Mouse (Mus musculus) liver, embryonic 11.5 days (tissue): ENCODE measurements around the gene Gabarapl2. TPM values are rescaled to one million over a fixed set of nuclear protein-coding genes. Genes with fewer than 3 reads are reported as not detected.
"Not testable (repeated sequence)": the region's sequence is repeated elsewhere in the genome, so short reads cannot be mapped to it uniquely, and the experiment has no call there.

Experiments
- ATAC-seq: fragments of 200-750 bp; cut with Nextera tagmentation; replicated peaks from 2 replicates; pipeline ENCODE4 v1.8.0; 2017; ENCODE audit warnings: moderate number of reproducible peaks, mild to moderate bottlenecking, moderate TSS enrichment, moderate library complexity; ENCODE audit not compliant: low FRiP score
- DNase-seq: peaks from one replicate; pipeline ENCODE4 v3.0.0-alpha.2; 2017; ENCODE audit warnings: low spot score
- H3K27ac ChIP-seq: fragments of 300-500 bp; sonication (generic); 2 replicates; pipeline ENCODE4 v1.5.1; 2014; ENCODE audit warnings: mild to moderate bottlenecking, low read depth, low read length, control low read depth
- H3K27me3 ChIP-seq: fragments of 300-500 bp; sonication (generic); replicated peaks from 2 replicates; pipeline ENCODE4 v1.6.1; 2014; ENCODE audit warnings: low read length, mixed read lengths; ENCODE audit not compliant: control insufficient read depth, insufficient read depth
- H3K36me3 ChIP-seq: fragments of 300-500 bp; sonication (generic); 2 replicates; pipeline ENCODE4 v1.6.1; 2014; ENCODE audit warnings: mild to moderate bottlenecking, low read length, moderate library complexity, mixed read lengths; ENCODE audit not compliant: control insufficient read depth, insufficient read depth
- H3K4me1 ChIP-seq: fragments of 300-500 bp; sonication (generic); replicated peaks from 2 replicates; pipeline ENCODE4 v1.6.1; 2014; ENCODE audit warnings: low read length, mixed read lengths; ENCODE audit not compliant: control insufficient read depth, insufficient read depth
- H3K4me2 ChIP-seq: fragments of 300-500 bp; sonication (generic); 2 replicates; pipeline ENCODE4 v1.6.1; 2014; ENCODE audit warnings: mild to moderate bottlenecking, control low read depth, moderate library complexity
- H3K4me3 ChIP-seq: fragments of 300-500 bp; sonication (generic); 2 replicates; pipeline ENCODE4 v1.5.1; 2014; ENCODE audit warnings: low read depth, low read length, control low read depth
- H3K9ac ChIP-seq: fragments of 300-500 bp; sonication (generic); 2 replicates; pipeline ENCODE4 v1.6.1; 2014; ENCODE audit warnings: low read depth, low read length, control low read depth
- H3K9me3 ChIP-seq: fragments of 300-500 bp; sonication (generic); 2 replicates; pipeline ENCODE4 v1.6.1; 2016; ENCODE audit warnings: low read length, inconsistent platforms, mixed read lengths; ENCODE audit not compliant: control insufficient read depth
- WGBS: fragments of 180-500 bp; shearing (Covaris S2); extraction: QIAGEN DNeasy Blood & Tissue Kit; methylation state at CpG from one replicate; pipeline ENCODE4 v1.1.7; 2014; 5-methylcytosine and 5-hydroxymethylcytosine counted together
- polyA plus RNA-seq: library from polyadenylated mRNA; unstranded; fragments of >200 nt; fragmentation: Nextera tagmentation; extraction: Ambion mirVana; gene quantifications from 2 replicates; pipeline ENCODE4 v1.2.1, GENCODE M21; 2014

Gabarapl2 gene
- polyA plus RNA-seq, 1 experiment from 2014 or later, result 136 TPM

- Histone ChIP-seq H3K9me3 (no peaks in the 10 kb centered on the region), H3K4me2 (no peak overlapping the region), H3K36me3 (no peaks in the 10 kb centered on the region), H3K9ac (no peak overlapping the region), H3K4me3 (no peak overlapping the region), H3K27me3 (no peaks in the 10 kb centered on the region), H3K4me1 (peaks cover 17% of the 10 kb centered on the region), H3K27ac (no peak overlapping the region)
- ATAC-seq, result no peak
- WGBS, result 83% methylated on average over 16 of the region's 16 CpGs
- DNase-seq, result no peak
Measured at GRCm38 (mm10) chr8:111931721-111932120, 8.8 kb upstream of the Gabarapl2 start.

GRCm38 (mm10) chr8:111932580-111933336 lies 7.7 kb upstream of the Gabarapl2 start:
- Histone ChIP-seq H3K4me2 (peak overlapping the region; percentile 98), H3K9me3 (no peaks in the 10 kb centered on the region), H3K4me3 (peak overlapping the region; percentile 78), H3K4me1 (peaks cover 17% of the 10 kb centered on the region), H3K9ac (peak overlapping the region; percentile 74), H3K36me3 (no peaks in the 10 kb centered on the region), H3K27me3 (no peaks in the 10 kb centered on the region), H3K27ac (peak overlapping the region; percentile 54)
- ATAC-seq, result peak; percentile 46
- DNase-seq, result peak; percentile 51
- WGBS, result 38% methylated on average over 19 of the region's 19 CpGs

GRCm38 (mm10) chr8:111933348-111934076 lies 7.0 kb upstream of the Gabarapl2 start, which contains the start of gene Tmem231:
Gene Tmem231 (minus strand): TSS chr8:111933881.
- Histone ChIP-seq H3K4me1 (peaks cover 17% of the 10 kb centered on the region), H3K9me3 (no peaks in the 10 kb centered on the region), H3K36me3 (no peaks in the 10 kb centered on the region), H3K27ac (peak within 1 kb of the TSS; percentile 54), H3K27me3 (no peaks in the 10 kb centered on the region), H3K4me3 (peak within 1 kb of the TSS; percentile 78), H3K4me2 (peak within 1 kb of the TSS; percentile 98), H3K9ac (peak within 1 kb of the TSS; percentile 74)
- WGBS, result 2% methylated on average over 53 of the region's 53 CpGs
- ATAC-seq (peak; percentile 97), DNase-seq (peak; percentile 81)

- no peak overlapping the region for H3K27ac ChIP-seq
- no peaks in the 10 kb centered on the region for H3K9me3 ChIP-seq
- no peaks in the 10 kb centered on the region for H3K36me3 ChIP-seq
- no peak for ATAC-seq
- H3K4me3 ChIP-seq, result no peak overlapping the region
- DNase-seq, result no peak
- peak overlapping the region; percentile 98; the same call in 1 of the 2 replicates for H3K4me2 ChIP-seq
- H3K9ac ChIP-seq, result no peak overlapping the region
- H3K4me1 ChIP-seq, result peaks cover 17% of the 10 kb centered on the region
- no peaks in the 10 kb centered on the region for H3K27me3 ChIP-seq
- 83% methylated on average over 2 of the region's 2 CpGs for WGBS
Measured at GRCm38 (mm10) chr8:111934201-111934600, 6.3 kb upstream of the Gabarapl2 start.

- H3K4me3 ChIP-seq, result no peak overlapping the region
- no peak overlapping the region for H3K9ac ChIP-seq
- no peak overlapping the region for H3K27ac ChIP-seq
- ATAC-seq, result no peak
- 65% methylated on average over 3 of the region's 3 CpGs for WGBS
- H3K4me2 ChIP-seq, result no peak overlapping the region
- H3K9me3 ChIP-seq, result no peaks in the 10 kb centered on the region
- no peaks in the 10 kb centered on the region for H3K36me3 ChIP-seq
- H3K27me3 ChIP-seq, result no peaks in the 10 kb centered on the region
- no peak for DNase-seq
- peaks cover 23% of the 10 kb centered on the region for H3K4me1 ChIP-seq
Measured at GRCm38 (mm10) chr8:111937184-111937583, 3.3 kb upstream of the Gabarapl2 start.

- not testable (repeated sequence) for H3K4me2 ChIP-seq, H3K27ac ChIP-seq, H3K36me3 ChIP-seq, H3K4me3 ChIP-seq, DNase-seq, H3K9ac ChIP-seq, ATAC-seq, H3K9me3 ChIP-seq, H3K27me3 ChIP-seq
- 84% methylated on average over 8 of the region's 9 CpGs for WGBS
- H3K4me1 ChIP-seq, result peaks cover 13% of the 10 kb centered on the region
Measured at GRCm38 (mm10) chr8:111938076-111938985, 2.2 kb upstream of the Gabarapl2 start.

- 9% methylated on average over 10 of the region's 10 CpGs for WGBS
- peak overlapping the region; percentile 73 for H3K27ac ChIP-seq
- peaks cover 2% of the 10 kb centered on the region; the same call in 1 of the 2 replicates for H3K36me3 ChIP-seq
- DNase-seq, result peak; percentile 61
- peak overlapping the region; percentile 92 for H3K9ac ChIP-seq
- H3K4me1 ChIP-seq, result peaks cover 13% of the 10 kb centered on the region
- H3K9me3 ChIP-seq, result no peaks in the 10 kb centered on the region
- ATAC-seq, result peak; percentile 82
- peak overlapping the region; percentile 95 for H3K4me2 ChIP-seq
- peak overlapping the region; percentile 99 for H3K4me3 ChIP-seq
- no peaks in the 10 kb centered on the region for H3K27me3 ChIP-seq
Measured at GRCm38 (mm10) chr8:111939516-111940142, 874 bp upstream of the Gabarapl2 start.

- Histone ChIP-seq H3K4me3 (peak overlapping the region; percentile 99), H3K27ac (peak overlapping the region; percentile 73; the same call in 1 of the 2 replicates), H3K4me2 (peak overlapping the region; percentile 95), H3K27me3 (no peaks in the 10 kb centered on the region), H3K9me3 (no peaks in the 10 kb centered on the region), H3K9ac (peak overlapping the region; percentile 92), H3K36me3 (peaks cover 8% of the 10 kb centered on the region; the same call in 1 of the 2 replicates), H3K4me1 (peaks cover 13% of the 10 kb centered on the region)
- WGBS, result under 1% methylated on average over 23 of the region's 23 CpGs
- DNase-seq, result peak; percentile 49
- ATAC-seq, result peak; percentile 19; the same call in 1 of the 2 replicates
Measured at GRCm38 (mm10) chr8:111941101-111941454, 575 bp downstream of the Gabarapl2 start.
